Mouse (Mus musculus): ENCODE results near the gene Gm3298. TPM values are rescaled to one million over a fixed set of nuclear protein-coding genes. Genes with fewer than 3 reads are reported as not detected.

Gene Gm3298
- polyA plus RNA-seq (2012; fragmentation: generic; extraction: Trizol) = not detected

DNA sequence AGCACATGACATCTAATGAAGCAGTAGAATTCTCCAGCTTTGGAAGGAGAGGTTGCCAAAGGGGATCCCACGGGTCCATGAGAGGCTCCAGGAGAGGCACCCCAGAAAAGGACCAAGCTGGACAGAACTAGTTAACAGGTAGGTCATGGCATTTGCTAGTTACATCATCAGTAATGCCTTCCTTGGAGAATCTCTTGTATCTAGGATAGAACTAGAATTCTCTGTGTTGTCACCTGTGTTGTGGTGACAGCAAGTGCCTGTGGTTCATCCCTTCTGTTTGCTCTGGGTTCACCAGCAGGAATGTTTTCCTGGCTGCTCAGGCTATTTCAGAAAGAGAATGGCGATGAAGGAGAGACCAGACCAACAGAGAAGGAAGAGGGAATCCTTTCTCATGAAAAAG, at the start of gene Gm3298:
Gm3298 (plus strand) TSS at position 301 of the 400 bp plus-strand sequence.

DNA sequence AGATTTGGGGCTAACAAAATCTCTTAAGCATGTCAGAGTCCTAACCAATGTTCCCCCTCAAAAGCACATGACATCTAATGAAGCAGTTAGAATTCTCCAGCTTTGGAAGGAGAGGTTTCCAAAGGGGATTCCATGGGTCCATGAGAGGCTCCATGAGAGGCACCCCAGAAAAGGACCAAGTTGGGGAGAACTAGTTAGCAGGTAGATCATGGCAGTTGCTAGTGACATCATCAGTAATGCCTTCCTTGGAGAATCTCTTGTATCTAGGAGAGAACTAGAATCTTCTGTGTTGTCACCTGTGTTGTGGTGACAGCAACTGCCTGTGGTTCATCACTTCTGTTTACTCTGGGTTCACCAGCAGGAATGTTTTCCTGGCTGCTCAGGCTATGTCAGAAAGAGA, 32.1 kb upstream of the Gm3298 start, which contains the start of gene Gm8297:
Gm8297 (plus strand) TSS at position 301 of the 400 bp plus-strand sequence.

DNA sequence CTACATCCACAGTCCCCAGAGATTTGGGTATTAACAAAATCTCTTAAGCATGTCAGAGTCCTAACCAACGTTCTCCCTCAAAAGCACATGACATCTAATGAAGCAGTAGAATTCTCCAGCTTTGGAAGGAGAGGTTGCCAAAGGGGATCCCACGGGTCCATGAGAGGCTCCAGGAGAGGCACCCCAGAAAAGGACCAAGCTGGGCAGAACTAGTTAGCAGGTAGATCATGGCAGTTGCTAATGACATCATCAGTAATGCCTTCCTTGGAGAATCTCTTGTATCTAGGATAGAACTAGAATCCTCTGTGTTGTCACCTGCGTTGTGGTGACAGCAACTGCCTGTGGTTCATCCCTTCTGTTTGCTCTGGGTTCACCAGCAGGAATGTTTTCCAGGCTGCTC, 34.6 kb downstream of the Gm3298 start, which contains the start of gene 4930555G01Rik:
4930555G01Rik (plus strand) TSS at position 301 of the 400 bp plus-strand sequence.

Other genes starting within 250 kb of the Gm3298 start
- gene Gm9602, start 239.6 kb upstream of the Gm3298 start, polyA plus RNA-seq (2012; fragmentation: generic; extraction: Trizol) = not detected
- not detected for gene Gm3269, start 177.8 kb upstream of the Gm3298 start, polyA plus RNA-seq (2012; fragmentation: generic; extraction: Trizol)
- not detected for gene Gm3264, start 160.3 kb upstream of the Gm3298 start, polyA plus RNA-seq (2012; fragmentation: generic; extraction: Trizol)
- not detected for gene Gm3278, start 123.5 kb upstream of the Gm3298 start, polyA plus RNA-seq (2012; fragmentation: generic; extraction: Trizol)
- not detected for gene Gm8297, start 32.0 kb upstream of the Gm3298 start, polyA plus RNA-seq (2012; fragmentation: generic; extraction: Trizol)
- not detected for gene 4930555G01Rik, start 34.7 kb downstream of the Gm3298 start, polyA plus RNA-seq (2012; fragmentation: generic; extraction: Trizol)
- not detected for gene Gm8281, start 55.1 kb downstream of the Gm3298 start, polyA plus RNA-seq (2012; fragmentation: generic; extraction: Trizol)
- not detected for gene Gm8279, start 115.6 kb downstream of the Gm3298 start, polyA plus RNA-seq (2012; fragmentation: generic; extraction: Trizol)
- not detected for gene Gm3317, start 148.6 kb downstream of the Gm3298 start, polyA plus RNA-seq (2012; fragmentation: generic; extraction: Trizol)
- gene Gm8271, start 169.9 kb downstream of the Gm3298 start, polyA plus RNA-seq (2012; fragmentation: generic; extraction: Trizol) = not detected
- not detected for gene Gm3526, start 244.7 kb downstream of the Gm3298 start, polyA plus RNA-seq (2012; fragmentation: generic; extraction: Trizol)

Data from C3H10T1/2 (cell line).